Mouse (Mus musculus): ENCODE results near the gene Lefty1. TPM values are rescaled to one million over a fixed set of nuclear protein-coding genes. Genes with fewer than 3 reads are reported as not detected.

The Lefty1 gene
- polyA plus RNA-seq, 2 experiments, result 4.9 to 9.5 TPM

GRCm38 (mm10) chr1:180922273-180923048 lies 12.4 kb upstream of the Lefty1 start:
- Histone ChIP-seq H3K4me1 (replicated peaks; ENCODE audit: control insufficient read depth in 2 of 2, insufficient read depth in 2 of 2, low read length in 1 of 2) (peaks cover 0 to 3% of the 10 kb centered on the region in 2 experiments; a peak in 1 of 4 replicates), H3K9ac (replicated peaks) (no peak overlapping the region), H3K27me3 (ENCODE audit: control insufficient read depth, insufficient read depth, low read length) (no peaks in the 10 kb centered on the region), H3K27ac (no peak overlapping the region), H3K36me3 (replicated peaks; ENCODE audit: control insufficient read depth, insufficient read depth, low read depth) (no peaks in the 10 kb centered on the region), H3K9me3 (ENCODE audit: control insufficient read depth, low read length) (no peaks in the 10 kb centered on the region), H3K4me3 (ENCODE audit: insufficient read depth in 1 of 2, low read depth in 2 of 2, low read length in 2 of 2) (no peak overlapping the region), H3K4me2 (ENCODE audit: low read depth) (no peak overlapping the region)
- TF ChIP-seq CTCF (IDR thresholded peaks at IDR 0.05; ENCODE audit: low read depth) (no peak), EP300 (IDR thresholded peaks at IDR 0.05; ENCODE audit: low read depth) (no peak)
- 28% methylated on average over 6 of the region's 6 CpGs for WGBS (ENCODE audit: insufficient replicate concordance)
- ATAC-seq (ENCODE audit: insufficient read depth) (no peak), DNase-seq (ENCODE audit: low read depth in 3 of 3, low spot score in 3 of 3) (no peak)

- Histone ChIP-seq H3K4me1 (replicated peaks; ENCODE audit: control insufficient read depth in 2 of 2, insufficient read depth in 2 of 2, low read length in 1 of 2) (no peaks in the 10 kb centered on the region), H3K9me3 (ENCODE audit: control insufficient read depth, low read length) (no peaks in the 10 kb centered on the region), H3K27me3 (ENCODE audit: control insufficient read depth, insufficient read depth, low read length) (peaks cover 3% of the 10 kb centered on the region; the same call in 1 of the 2 replicates), H3K9ac (replicated peaks) (no peak overlapping the region), H3K4me2 (ENCODE audit: low read depth) (no peak overlapping the region), H3K4me3 (ENCODE audit: insufficient read depth in 1 of 2, low read depth in 2 of 2, low read length in 2 of 2) (no peak overlapping the region), H3K27ac (no peak overlapping the region), H3K36me3 (replicated peaks; ENCODE audit: control insufficient read depth, insufficient read depth, low read depth) (no peaks in the 10 kb centered on the region)
- 76% methylated on average over 2 of the region's 2 CpGs for WGBS (ENCODE audit: insufficient replicate concordance)
- ATAC-seq (ENCODE audit: insufficient read depth), result no peak
- no peak for DNase-seq (ENCODE audit: low read depth in 3 of 3, low spot score in 3 of 3)
- TF ChIP-seq EP300 (IDR thresholded peaks at IDR 0.05; ENCODE audit: low read depth) (no peak), CTCF (IDR thresholded peaks at IDR 0.05; ENCODE audit: low read depth) (no peak)
Observed at GRCm38 (mm10) chr1:180924737-180925136, 10.1 kb upstream of the Lefty1 start.

- Histone ChIP-seq H3K4me3 (ENCODE audit: insufficient read depth in 1 of 2, low read depth in 2 of 2, low read length in 2 of 2) (no peak overlapping the region), H3K36me3 (replicated peaks; ENCODE audit: control insufficient read depth, insufficient read depth, low read depth) (no peaks in the 10 kb centered on the region), H3K9me3 (ENCODE audit: control insufficient read depth, low read length) (no peaks in the 10 kb centered on the region), H3K4me1 (replicated peaks; ENCODE audit: control insufficient read depth in 2 of 2, insufficient read depth in 2 of 2, low read length in 1 of 2) (no peaks in the 10 kb centered on the region), H3K27ac (no peak overlapping the region), H3K27me3 (ENCODE audit: control insufficient read depth, insufficient read depth, low read length) (peaks cover 3% of the 10 kb centered on the region; the same call in 1 of the 2 replicates), H3K4me2 (ENCODE audit: low read depth) (no peak overlapping the region), H3K9ac (replicated peaks) (no peak overlapping the region)
- WGBS (ENCODE audit: insufficient replicate concordance), result 48% methylated on average over 4 of the region's 4 CpGs
- no peak for DNase-seq (ENCODE audit: low read depth in 3 of 3, low spot score in 3 of 3)
- ATAC-seq (ENCODE audit: insufficient read depth), result no peak
- TF ChIP-seq EP300 (IDR thresholded peaks at IDR 0.05; ENCODE audit: low read depth), result no peak
- TF ChIP-seq CTCF (IDR thresholded peaks at IDR 0.05; ENCODE audit: low read depth), result no peak
Observed at GRCm38 (mm10) chr1:180926286-180926685, 8.5 kb upstream of the Lefty1 start.

GRCm38 (mm10) chr1:180929599-180929998 lies 5.2 kb upstream of the Lefty1 start:
- Histone ChIP-seq H3K4me1 (replicated peaks; ENCODE audit: control insufficient read depth in 2 of 2, insufficient read depth in 2 of 2, low read length in 1 of 2) (no peaks in the 10 kb centered on the region; a peak in 1 of 4 replicates), H3K27ac (no peak overlapping the region), H3K9me3 (ENCODE audit: control insufficient read depth, low read length) (no peaks in the 10 kb centered on the region), H3K4me2 (ENCODE audit: low read depth) (no peak overlapping the region), H3K27me3 (ENCODE audit: control insufficient read depth, insufficient read depth, low read length) (peaks cover 6% of the 10 kb centered on the region), H3K9ac (replicated peaks) (no peak overlapping the region), H3K36me3 (replicated peaks; ENCODE audit: control insufficient read depth, insufficient read depth, low read depth) (no peaks in the 10 kb centered on the region), H3K4me3 (ENCODE audit: insufficient read depth in 1 of 2, low read depth in 2 of 2, low read length in 2 of 2) (no peak overlapping the region)
- no peak for ATAC-seq (ENCODE audit: insufficient read depth)
- DNase-seq (ENCODE audit: low read depth in 3 of 3, low spot score in 3 of 3), result no peak
- no peak for TF ChIP-seq CTCF (IDR thresholded peaks at IDR 0.05; ENCODE audit: low read depth)
- WGBS (ENCODE audit: insufficient replicate concordance), result 17% methylated on average over 2 of the region's 2 CpGs

GRCm38 (mm10) chr1:180931106-180931505 lies 3.7 kb upstream of the Lefty1 start:
- Histone ChIP-seq H3K4me2 (ENCODE audit: low read depth) (no peak overlapping the region), H3K36me3 (replicated peaks; ENCODE audit: control insufficient read depth, insufficient read depth, low read depth) (no peaks in the 10 kb centered on the region), H3K9me3 (ENCODE audit: control insufficient read depth, low read length) (no peaks in the 10 kb centered on the region), H3K9ac (replicated peaks) (no peak overlapping the region), H3K27ac (no peak overlapping the region), H3K4me1 (replicated peaks; ENCODE audit: control insufficient read depth in 2 of 2, insufficient read depth in 2 of 2, low read length in 1 of 2) (peaks cover 0 to 5% of the 10 kb centered on the region in 2 experiments; a peak in 3 of 4 replicates), H3K4me3 (ENCODE audit: insufficient read depth in 1 of 2, low read depth in 2 of 2, low read length in 2 of 2) (no peak overlapping the region), H3K27me3 (ENCODE audit: control insufficient read depth, insufficient read depth, low read length) (peaks cover 11% of the 10 kb centered on the region)
- DNase-seq (ENCODE audit: low read depth in 3 of 3, low spot score in 3 of 3) (no peak), ATAC-seq (ENCODE audit: insufficient read depth) (no peak)
- TF ChIP-seq EP300 (IDR thresholded peaks at IDR 0.05; ENCODE audit: low read depth), result no peak
- TF ChIP-seq CTCF (IDR thresholded peaks at IDR 0.05; ENCODE audit: low read depth), result no peak
- WGBS (ENCODE audit: insufficient replicate concordance), result 70% methylated on average over 3 of the region's 3 CpGs

All from liver, embryonic 14.5 days (tissue).